In genomic region chr6:38736240-38736639, GRCm38 (mm10) we compare ENCODE assay signal across 8 mouse cellular contexts.
DNase-seq lines count a peak whose midpoint lies in the region; ATAC-seq and TF ChIP-seq lines count a peak whose summit lies in the region.

No protein-coding gene starts in this region.

- no peaks in the 10 kb centered on the region for H3K79me2 ChIP-seq in MEL (ENCODE audit: control insufficient read depth, insufficient read depth, low read length, poor library complexity)

- peak; percentile 91 for TF ChIP-seq RAD21 in MEL (IDR thresholded peaks at IDR 0.05; ENCODE audit: low read depth, low read length)

- TF ChIP-seq EP300 in MEL (IDR thresholded peaks at IDR 0.05; ENCODE audit: low read depth in 1 of 2, low read length in 2 of 2), result no peak

- peak; percentile 86 for DNase-seq in MEL (ENCODE audit: low read depth, low spot score)
- DNase-seq in cerebellum, adult 18-20 months, result peak; percentile 80 to 87
- peak; percentile 83 for DNase-seq in forebrain, postnatal 0 days
- peak; percentile 81 to 83 for DNase-seq in layer of hippocampus, adult 2 months (ENCODE audit: low spot score in 2 of 2)
- peak; percentile 81 to 85 for DNase-seq in lung, adult 18-20 months
- peak; percentile 48 for DNase-seq in ovary, adult 18-20 months (ENCODE audit: low spot score)
- DNase-seq in thymus, postnatal 0 days (ENCODE audit: low spot score), result peak; percentile 68

- H3K4me1 ChIP-seq in MEL (ENCODE audit: control insufficient read depth in 1 of 2, insufficient read depth in 2 of 2, low read length in 2 of 2), result peaks cover 11 to 14% of the 10 kb centered on the region in 2 experiments
- H3K4me1 ChIP-seq in forebrain, postnatal 0 days (ENCODE audit: insufficient read depth), result no peaks in the 10 kb centered on the region

- peak; percentile 89 for ATAC-seq in forebrain, postnatal 0 days
- peak; percentile 82 to 86 for ATAC-seq in hematopoietic stem cell, adult 5-6 weeks (replicated peaks in 1 of 2; ENCODE audit: insufficient read depth in 1 of 2, low FRiP score in 2 of 2, low TSS enrichment in 1 of 2, low read depth in 1 of 2, poor library complexity in 2 of 2, severe bottlenecking in 2 of 2)

- no peaks in the 10 kb centered on the region for H3K27me3 ChIP-seq in MEL (ENCODE audit: control insufficient read depth in 1 of 2, insufficient read depth in 2 of 2, low read length in 2 of 2)
- no peaks in the 10 kb centered on the region for H3K27me3 ChIP-seq in forebrain, postnatal 0 days (ENCODE audit: insufficient read depth, low read length)

- no peak overlapping the region for H3K4me2 ChIP-seq in forebrain, postnatal 0 days (ENCODE audit: low read depth)

- no peak overlapping the region for H3K27ac ChIP-seq in MEL (ENCODE audit: control insufficient read depth, low read depth, low read length)
- no peak overlapping the region for H3K27ac ChIP-seq in forebrain, postnatal 0 days (ENCODE audit: low read depth, low read length)
- peak overlapping the region; percentile 65 for H3K27ac ChIP-seq in layer of hippocampus, adult 2 months

- no peak overlapping the region for H3K9ac ChIP-seq in MEL (ENCODE audit: control insufficient read depth, low read depth, low read length, poor library complexity, severe bottlenecking)
- H3K9ac ChIP-seq in forebrain, postnatal 0 days, result no peak overlapping the region

- no peak for TF ChIP-seq POLR2A in MEL (IDR thresholded peaks at IDR 0.05; ENCODE audit: control insufficient read depth in 1 of 2, insufficient read depth in 1 of 2, low read depth in 1 of 2, low read length in 2 of 2, poor library complexity in 1 of 2)

- H3K9me3 ChIP-seq in MEL (replicated peaks; ENCODE audit: insufficient read depth, low read length), result no peaks in the 10 kb centered on the region
- no peaks in the 10 kb centered on the region for H3K9me3 ChIP-seq in forebrain, postnatal 0 days (ENCODE audit: low read length)

- 22% methylated on average over 4 of the region's 4 CpGs for WGBS in forebrain, postnatal 0 days

- peaks cover 0 to 15% of the 10 kb centered on the region in 2 experiments; a peak in 2 of 4 replicates for H3K36me3 ChIP-seq in MEL (ENCODE audit: control insufficient read depth in 1 of 2, insufficient read depth in 2 of 2, low read length in 2 of 2)
- H3K36me3 ChIP-seq in forebrain, postnatal 0 days (ENCODE audit: insufficient read depth), result peaks cover 30% of the 10 kb centered on the region

- TF ChIP-seq CTCF in MEL (IDR thresholded peaks at IDR 0.05 in 2 of 3, conservative IDR thresholded peaks at IDR 0.05 in 1 of 3; ENCODE audit: control insufficient read depth in 1 of 3, insufficient read depth in 1 of 3, low read depth in 2 of 3, low read length in 3 of 3, poor library complexity in 1 of 3, severe bottlenecking in 1 of 3), result peak; percentile 85 to 95 (median 89)
- TF ChIP-seq CTCF in forebrain, postnatal 0 days (IDR thresholded peaks at IDR 0.05; ENCODE audit: low read depth), result peak; percentile 93
- peak; percentile 96 for TF ChIP-seq CTCF in layer of hippocampus, adult 2 months (conservative IDR thresholded peaks at IDR 0.05)

- no peak overlapping the region for H3K4me3 ChIP-seq in MEL (ENCODE audit: control insufficient read depth in 1 of 2, insufficient read depth in 1 of 2, low read depth in 2 of 2, low read length in 2 of 2)
- no peak overlapping the region for H3K4me3 ChIP-seq in forebrain, postnatal 0 days (ENCODE audit: low read depth, low read length)
- no peak overlapping the region for H3K4me3 ChIP-seq in layer of hippocampus, adult 2 months

TF ChIP-seq in MEL, 35 proteins besides CTCF, POLR2A, EP300 and RAD21:
- TF ChIP-seq ZC3H11A (IDR thresholded peaks at IDR 0.05; ENCODE audit: low read depth, low read length) (peak; percentile 97), USF2 (IDR thresholded peaks at IDR 0.05; ENCODE audit: borderline replicate concordance in 1 of 2, insufficient read depth in 1 of 2, low read depth in 1 of 2, low read length in 2 of 2) (no peak), SMC3 (IDR thresholded peaks at IDR 0.05; ENCODE audit: low read depth, low read length) (peak; percentile 99), UBTF (IDR thresholded peaks at IDR 0.05; ENCODE audit: borderline replicate concordance, insufficient read depth, low read depth, low read length) (no peak)
